Mouse (Mus musculus) spleen, adult 2 months (tissue): ENCODE results near the gene Cenpf.

Experiments used
- CTCF ChIP-seq: fragments of 200-500 bp; IDR thresholded peaks from 2 replicates; pipeline ENCODE4 v1.5.1; 2011; ENCODE audit warnings: mild to moderate bottlenecking, inconsistent platforms; ENCODE audit not compliant: insufficient read depth, insufficient read length, insufficient replicate concordance; ENCODE audit errors: extremely low read depth
- POLR2A ChIP-seq: fragments of 200-500 bp; IDR thresholded peaks from 2 replicates; pipeline ENCODE4 v1.6.1; 2011; ENCODE audit warnings: low read depth, low read length, inconsistent platforms

DNA sequence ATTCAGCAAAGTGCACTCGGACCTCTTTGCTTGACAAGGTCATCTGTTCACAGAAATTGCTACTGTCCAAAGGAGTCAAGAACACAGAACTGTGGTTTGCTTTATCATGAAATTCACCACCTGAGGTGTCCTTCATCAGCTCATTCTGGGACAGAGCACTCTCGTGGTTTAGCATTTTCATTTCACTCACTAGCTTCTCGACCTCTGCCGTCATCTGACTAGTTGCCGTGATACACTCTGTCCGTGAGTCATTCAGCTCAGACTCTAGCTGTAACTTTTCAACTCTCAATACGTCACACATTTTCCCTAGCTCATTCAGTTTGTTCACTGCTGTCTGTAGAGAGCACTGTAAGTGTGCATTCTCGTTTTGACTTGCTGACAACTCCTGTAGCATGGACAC, 30.5 kb downstream of the Cenpf start:
- TF ChIP-seq CTCF: no peak
- TF ChIP-seq POLR2A: no peak
